Comparison of ENCODE assay signal across 11 mouse cellular contexts in genomic region chr15:77912585-77912984, GRCm38 (mm10). TPM values are rescaled to one million over a fixed set of nuclear protein-coding genes. Genes with fewer than 3 reads are reported as not detected.
DNase-seq lines count a peak whose midpoint lies in the region; ATAC-seq and TF ChIP-seq lines count a peak whose summit lies in the region.
"Had no signal": no experiment of that assay in that cellular context is flagged by ENCODE, and none has a peak within 500 bp of the region (broad histone marks: within the 10 kb centered on the region; RNA-seq: fewer than 3 reads in every experiment).

No protein-coding gene starts in this region.

- H3K9me3 ChIP-seq in hindbrain, embryonic 13.5 days: no peaks in the 10 kb centered on the region
- H3K9me3 ChIP-seq in hindbrain, embryonic 16.5 days (ENCODE audit: control insufficient read depth, low read length): no peaks in the 10 kb centered on the region
- H3K9me3 ChIP-seq in midbrain, postnatal 0 days (ENCODE audit: low read length): no peaks in the 10 kb centered on the region
- H3K9me3 ChIP-seq in midbrain, embryonic 15.5 days: no peaks in the 10 kb centered on the region
- H3K9me3 ChIP-seq in stomach, postnatal 0 days (ENCODE audit: control insufficient read depth, low read length): no peaks in the 10 kb centered on the region
- H3K9me3 ChIP-seq: limb, embryonic 13.5 days; midbrain, embryonic 12.5 days had no signal

- 0 out of 2 replicates have a peak overlapping the region, but pooled peaks have one; percentile 6 for H3K9ac ChIP-seq in hindbrain, embryonic 13.5 days
- no peak overlapping the region for H3K9ac ChIP-seq in hindbrain, embryonic 16.5 days (ENCODE audit: low read depth, low read length)
- H3K9ac ChIP-seq in midbrain, postnatal 0 days (replicated peaks; ENCODE audit: low read length, poor library complexity, severe bottlenecking): 0 out of 2 replicates have a peak overlapping the region, but pooled peaks have one; percentile 13
- no peak overlapping the region for H3K9ac ChIP-seq in midbrain, embryonic 15.5 days
- no peak overlapping the region for H3K9ac ChIP-seq in stomach, postnatal 0 days (ENCODE audit: low read length)
- H3K9ac ChIP-seq: limb, embryonic 13.5 days; midbrain, embryonic 12.5 days had no signal

- no peak for ATAC-seq in hindbrain, embryonic 13.5 days (ENCODE audit: low FRiP score)
- ATAC-seq in hindbrain, embryonic 16.5 days: no peak
- ATAC-seq in midbrain, postnatal 0 days (ENCODE audit: low FRiP score): no peak
- no peak for ATAC-seq in midbrain, embryonic 15.5 days (replicated peaks)
- no peak for ATAC-seq in stomach, postnatal 0 days (ENCODE audit: low FRiP score, low TSS enrichment)
- ATAC-seq: forebrain, embryonic 16.5 days had no signal

- no peak for TF ChIP-seq EP300 in stomach, postnatal 0 days (optimal IDR thresholded peaks at IDR 0.05)

- no peaks in the 10 kb centered on the region for H3K27me3 ChIP-seq in hindbrain, embryonic 13.5 days
- no peaks in the 10 kb centered on the region for H3K27me3 ChIP-seq in hindbrain, embryonic 16.5 days (replicated peaks; ENCODE audit: control insufficient read depth, insufficient read depth, low read length)
- no peaks in the 10 kb centered on the region for H3K27me3 ChIP-seq in midbrain, postnatal 0 days (ENCODE audit: insufficient read depth, low read length)
- H3K27me3 ChIP-seq in midbrain, embryonic 15.5 days (replicated peaks): no peaks in the 10 kb centered on the region
- H3K27me3 ChIP-seq in stomach, postnatal 0 days (ENCODE audit: control insufficient read depth, insufficient read depth, low read length): no peaks in the 10 kb centered on the region
- H3K27me3 ChIP-seq: limb, embryonic 13.5 days; midbrain, embryonic 12.5 days had no signal

- WGBS in hindbrain, embryonic 13.5 days: 66% methylated on average over 7 of the region's 7 CpGs
- 62% methylated on average over 7 of the region's 7 CpGs for WGBS in hindbrain, embryonic 16.5 days
- 61% methylated on average over 7 of the region's 7 CpGs for WGBS in midbrain, postnatal 0 days
- 63% methylated on average over 7 of the region's 7 CpGs for WGBS in midbrain, embryonic 15.5 days
- 59% methylated on average over 7 of the region's 7 CpGs for WGBS in stomach, postnatal 0 days

- H3K4me3 ChIP-seq in hindbrain, embryonic 13.5 days: no peak overlapping the region
- H3K4me3 ChIP-seq in hindbrain, embryonic 16.5 days (ENCODE audit: low read length): no peak overlapping the region
- no peak overlapping the region for H3K4me3 ChIP-seq in midbrain, postnatal 0 days (ENCODE audit: low read depth, low read length)
- H3K4me3 ChIP-seq in midbrain, embryonic 15.5 days: no peak overlapping the region
- H3K4me3 ChIP-seq in stomach, postnatal 0 days (ENCODE audit: low read depth, low read length): no peak overlapping the region
- H3K4me3 ChIP-seq: limb, embryonic 13.5 days; midbrain, embryonic 12.5 days had no signal

- no peak overlapping the region for H3K27ac ChIP-seq in hindbrain, embryonic 13.5 days
- no peak overlapping the region for H3K27ac ChIP-seq in hindbrain, embryonic 16.5 days (ENCODE audit: low read depth, low read length)
- no peak overlapping the region for H3K27ac ChIP-seq in midbrain, postnatal 0 days (ENCODE audit: low read depth, low read length)
- no peak overlapping the region for H3K27ac ChIP-seq in midbrain, embryonic 15.5 days
- H3K27ac ChIP-seq in stomach, postnatal 0 days (replicated peaks): peak overlapping the region; percentile 56; the same call in 1 of the 2 replicates
- H3K27ac ChIP-seq: limb, embryonic 13.5 days; midbrain, embryonic 12.5 days had no signal

- H3K4me2 ChIP-seq in hindbrain, embryonic 13.5 days: no peak overlapping the region
- no peak overlapping the region for H3K4me2 ChIP-seq in hindbrain, embryonic 16.5 days (ENCODE audit: low read length)
- no peak overlapping the region for H3K4me2 ChIP-seq in midbrain, postnatal 0 days (ENCODE audit: low read depth, low read length, poor library complexity, severe bottlenecking)
- no peak overlapping the region for H3K4me2 ChIP-seq in midbrain, embryonic 15.5 days
- no peak overlapping the region for H3K4me2 ChIP-seq in stomach, postnatal 0 days (replicated peaks; ENCODE audit: low read depth)
- H3K4me2 ChIP-seq: limb, embryonic 13.5 days; midbrain, embryonic 12.5 days had no signal

- no peak for TF ChIP-seq CTCF in midbrain, postnatal 0 days (IDR thresholded peaks at IDR 0.05)
- TF ChIP-seq CTCF in stomach, postnatal 0 days (IDR thresholded peaks at IDR 0.05; ENCODE audit: low read depth): no peak

- peaks cover 36% of the 10 kb centered on the region for H3K36me3 ChIP-seq in hindbrain, embryonic 13.5 days
- peaks cover 7% of the 10 kb centered on the region; the same call in 1 of the 2 replicates for H3K36me3 ChIP-seq in hindbrain, embryonic 16.5 days (ENCODE audit: control insufficient read depth, insufficient read depth, low read length)
- H3K36me3 ChIP-seq in midbrain, postnatal 0 days (ENCODE audit: insufficient read depth, low read length): peaks cover 20% of the 10 kb centered on the region
- H3K36me3 ChIP-seq in midbrain, embryonic 15.5 days (replicated peaks): peaks cover 12% of the 10 kb centered on the region; the same call in 1 of the 2 replicates
- peaks cover 17% of the 10 kb centered on the region; the same call in 1 of the 2 replicates for H3K36me3 ChIP-seq in stomach, postnatal 0 days (ENCODE audit: control insufficient read depth, insufficient read depth, low read length)

- DNase-seq in adrenal gland, adult 2 months: peak; percentile 82
- DNase-seq in adrenal gland, postnatal 4 days (ENCODE audit: low spot score in 2 of 2): no peak
- DNase-seq in midbrain, postnatal 0 days (ENCODE audit: low spot score): no peak
- no peak for DNase-seq in stomach, postnatal 0 days (ENCODE audit: low spot score)
- DNase-seq in cerebellum, postnatal 4 days (ENCODE audit: low spot score in 2 of 2): no peak

- peaks cover 2% of the 10 kb centered on the region; the same call in 1 of the 2 replicates for H3K4me1 ChIP-seq in hindbrain, embryonic 13.5 days (replicated peaks)
- no peaks in the 10 kb centered on the region for H3K4me1 ChIP-seq in hindbrain, embryonic 16.5 days (ENCODE audit: control insufficient read depth, insufficient read depth, low read depth, low read length)
- H3K4me1 ChIP-seq in midbrain, postnatal 0 days (ENCODE audit: insufficient read depth, low read length): no peaks in the 10 kb centered on the region
- H3K4me1 ChIP-seq in midbrain, embryonic 15.5 days: no peaks in the 10 kb centered on the region
- no peaks in the 10 kb centered on the region for H3K4me1 ChIP-seq in stomach, postnatal 0 days (replicated peaks; ENCODE audit: control insufficient read depth, insufficient read depth)
- H3K4me1 ChIP-seq: midbrain, embryonic 12.5 days had no signal

RNA-seq across cellular contexts. Expression of gene Txn2, which starts 16.2 kb away (rescaled TPM):
- total RNA-seq in adrenal gland, adult 2 months (2021): 100 to 1,000 TPM; 538 to 652 TPM
- 1,033 and 1,131 TPM in 2 replicates for polyA plus RNA-seq in adrenal gland, adult 2 months (2012; rRNA removed)
- total RNA-seq in adrenal gland, postnatal 4 days (2021): 100 to 1,000 TPM; 271 to 275 TPM
- polyA plus RNA-seq in hindbrain, embryonic 13.5 days (2015; fragmentation: Nextera tagmentation; extraction: Ambion mirVana): 214 and 218 TPM in 2 replicates
- polyA plus RNA-seq in hindbrain, embryonic 16.5 days (2015; fragmentation: Nextera tagmentation; extraction: Ambion mirVana): 215 and 216 TPM in 2 replicates
- total RNA-seq in midbrain, postnatal 0 days (2014; rRNA removed): 39.6 and 39.9 TPM in 2 replicates
- 182 and 194 TPM in 2 replicates for polyA plus RNA-seq in midbrain, postnatal 0 days (2015; fragmentation: Nextera tagmentation; extraction: Ambion mirVana)
- polyA plus RNA-seq in midbrain, embryonic 15.5 days (2015; fragmentation: Nextera tagmentation; extraction: Ambion mirVana): 203 and 229 TPM in 2 replicates
- polyA plus RNA-seq in stomach, postnatal 0 days (2015; fragmentation: Nextera tagmentation; extraction: Ambion mirVana): 172 and 176 TPM in 2 replicates

RNA-seq across cellular contexts. Expression of gene Foxred2, which starts 43.9 kb away (rescaled TPM):
- 1 to 10 TPM; 2.4 to 2.9 TPM for total RNA-seq in adrenal gland, adult 2 months (2021)
- 3.5 and 4.5 TPM in 2 replicates for polyA plus RNA-seq in adrenal gland, adult 2 months (2012; rRNA removed)
- 1 to 10 TPM; 4.9 to 5.2 TPM for total RNA-seq in adrenal gland, postnatal 4 days (2021)
- 6.2 and 7.4 TPM in 2 replicates for polyA plus RNA-seq in hindbrain, embryonic 13.5 days (2015; fragmentation: Nextera tagmentation; extraction: Ambion mirVana)
- polyA plus RNA-seq in hindbrain, embryonic 16.5 days (2015; fragmentation: Nextera tagmentation; extraction: Ambion mirVana): 8.8 and 9.6 TPM in 2 replicates
- 23.9 and 31.0 TPM in 2 replicates for total RNA-seq in midbrain, postnatal 0 days (2014; rRNA removed)
- polyA plus RNA-seq in midbrain, postnatal 0 days (2015; fragmentation: Nextera tagmentation; extraction: Ambion mirVana): 10.3 and 11.2 TPM in 2 replicates
- 10.3 and 11.8 TPM in 2 replicates for polyA plus RNA-seq in midbrain, embryonic 15.5 days (2015; fragmentation: Nextera tagmentation; extraction: Ambion mirVana)
- 0.62 and 0.87 TPM in 2 replicates for polyA plus RNA-seq in stomach, postnatal 0 days (2015; fragmentation: Nextera tagmentation; extraction: Ambion mirVana)

RNA-seq across cellular contexts. Expression of gene Eif3d, which starts 58.0 kb away (rescaled TPM):
- total RNA-seq in adrenal gland, adult 2 months (2021): 100 to 1,000 TPM; 149 to 195 TPM
- polyA plus RNA-seq in adrenal gland, adult 2 months (2012; rRNA removed): 190 and 196 TPM in 2 replicates
- 100 to 1,000 TPM; 214 to 215 TPM for total RNA-seq in adrenal gland, postnatal 4 days (2021)
- 184 and 191 TPM in 2 replicates for polyA plus RNA-seq in hindbrain, embryonic 13.5 days (2015; fragmentation: Nextera tagmentation; extraction: Ambion mirVana)
- polyA plus RNA-seq in hindbrain, embryonic 16.5 days (2015; fragmentation: Nextera tagmentation; extraction: Ambion mirVana): 158 and 175 TPM in 2 replicates
- 133 and 142 TPM in 2 replicates for total RNA-seq in midbrain, postnatal 0 days (2014; rRNA removed)
- polyA plus RNA-seq in midbrain, postnatal 0 days (2015; fragmentation: Nextera tagmentation; extraction: Ambion mirVana): 154 and 160 TPM in 2 replicates
- 162 and 180 TPM in 2 replicates for polyA plus RNA-seq in midbrain, embryonic 15.5 days (2015; fragmentation: Nextera tagmentation; extraction: Ambion mirVana)
- polyA plus RNA-seq in stomach, postnatal 0 days (2015; fragmentation: Nextera tagmentation; extraction: Ambion mirVana): 106 and 110 TPM in 2 replicates

Comparison
In these comparisons a context has a peak if more than half of its experiments do, and no peak if none do; other contexts are left out.
1. H3K9ac ChIP-seq: peak in hindbrain, embryonic 13.5 days (single experiment) and midbrain, postnatal 0 days (single experiment); none in hindbrain, embryonic 16.5 days (single experiment), midbrain, embryonic 15.5 days (single experiment) and stomach, postnatal 0 days (single experiment).